Mouse (Mus musculus): ENCODE measurements around the gene Krt6a.
"Not testable (repeated sequence)": the region's sequence is repeated elsewhere in the genome, so short reads cannot be mapped to it uniquely, and the experiment has no call there.

The Krt6a gene

DNA sequence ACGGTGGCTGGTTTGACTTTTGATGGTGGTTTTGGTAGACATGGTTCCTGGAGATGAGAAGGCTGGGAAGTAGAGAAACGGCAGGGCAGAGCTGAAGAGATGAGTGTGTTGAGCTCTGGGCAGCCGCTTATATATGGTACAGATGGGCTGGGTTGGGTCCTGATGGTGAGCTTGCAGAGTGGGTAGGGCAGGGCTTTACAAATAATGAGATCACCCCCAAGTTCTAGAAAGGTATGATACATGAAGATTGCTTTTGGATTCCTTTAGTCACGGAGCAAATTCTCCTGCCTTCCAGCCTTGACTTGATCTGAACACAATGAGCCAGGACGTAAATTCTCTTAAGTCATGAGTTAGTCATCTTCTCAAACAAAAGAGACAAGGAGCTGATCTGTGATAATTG, at the start of gene Krt6a:
Krt6a (minus strand) TSS at position 101 of the 400 bp plus-strand sequence.
- DNase-seq (ENCODE audit: extremely low read depth, insufficient read length, low spot score) = no peak

DNA sequence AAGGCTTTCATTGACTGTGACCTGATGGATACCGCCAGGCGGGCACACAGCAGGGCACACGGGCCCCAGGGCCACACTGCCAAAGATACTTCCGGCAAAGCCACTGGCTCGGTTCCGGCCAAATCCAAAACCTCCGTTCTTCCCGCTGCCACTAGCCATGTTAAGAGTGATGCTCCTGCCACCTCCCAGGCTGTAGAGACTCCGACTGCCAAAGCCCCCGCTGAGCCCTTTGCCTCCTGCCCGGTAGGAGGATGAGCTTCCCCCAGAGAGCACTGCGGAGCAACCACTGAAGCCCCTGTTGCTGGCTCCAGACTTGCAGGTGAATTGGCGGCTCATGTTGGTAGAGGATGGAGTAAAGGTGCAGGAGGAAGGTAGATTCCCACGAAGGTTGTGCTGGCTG, 48.6 kb upstream of the Krt6a start, which contains the start of gene Krt71:
Krt71 (minus strand) TSS at position 399 of the 400 bp plus-strand sequence.
- no peak for DNase-seq (ENCODE audit: extremely low read depth, insufficient read length, low spot score)

DNA sequence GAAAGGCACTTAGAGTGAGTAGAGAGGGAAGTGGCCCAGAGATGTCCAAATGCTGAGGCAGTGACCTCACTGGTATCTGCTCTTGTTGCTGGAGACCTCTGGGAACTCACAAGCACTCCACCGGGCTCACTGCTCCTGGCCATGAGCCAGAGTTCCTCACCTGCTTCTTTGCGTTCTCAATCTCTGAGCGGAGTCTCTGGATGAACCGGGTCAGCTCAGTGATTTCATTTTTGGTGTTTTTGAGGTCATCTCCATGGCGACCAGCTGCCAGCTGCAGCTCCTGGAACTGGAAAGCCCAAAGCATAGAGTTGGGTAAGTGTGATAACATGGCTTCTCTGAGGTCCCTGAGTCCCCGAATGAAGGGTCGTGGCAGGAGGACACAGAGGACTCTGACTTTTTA, 43.7 kb upstream of the Krt6a start:
- no peak for DNase-seq (ENCODE audit: extremely low read depth, insufficient read length, low spot score)

- no peak for DNase-seq (ENCODE audit: extremely low read depth, insufficient read length, low spot score)
Measured at GRCm38 (mm10) chr15:101730653-101731052, 36.5 kb upstream of the Krt6a start.

GRCm38 (mm10) chr15:101724686-101725085, 30.6 kb upstream of the Krt6a start:
- no peak for DNase-seq (ENCODE audit: extremely low read depth, insufficient read length, low spot score)

DNA sequence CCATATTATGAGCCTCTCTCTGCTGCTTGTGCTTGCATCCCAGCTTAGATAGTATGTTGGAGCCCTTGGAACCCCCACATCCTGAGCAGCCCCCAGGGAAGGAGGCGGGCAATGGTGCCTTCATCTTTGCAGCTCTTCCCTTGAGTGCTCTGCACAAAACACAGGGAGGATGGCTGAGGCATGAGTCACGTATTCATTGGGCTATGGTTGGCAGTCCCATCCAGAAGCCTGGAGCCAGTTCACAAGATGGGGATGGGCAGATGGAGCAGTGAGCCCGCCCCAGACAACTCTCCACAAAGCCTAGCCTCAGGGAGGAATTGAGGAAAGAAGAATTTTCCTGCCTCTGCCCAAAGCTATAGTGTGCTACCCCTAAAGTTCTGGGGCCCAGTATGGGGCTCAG, 21.7 kb upstream of the Krt6a start:
- peak; percentile 60 for DNase-seq (ENCODE audit: extremely low read depth, insufficient read length, low spot score)

DNA sequence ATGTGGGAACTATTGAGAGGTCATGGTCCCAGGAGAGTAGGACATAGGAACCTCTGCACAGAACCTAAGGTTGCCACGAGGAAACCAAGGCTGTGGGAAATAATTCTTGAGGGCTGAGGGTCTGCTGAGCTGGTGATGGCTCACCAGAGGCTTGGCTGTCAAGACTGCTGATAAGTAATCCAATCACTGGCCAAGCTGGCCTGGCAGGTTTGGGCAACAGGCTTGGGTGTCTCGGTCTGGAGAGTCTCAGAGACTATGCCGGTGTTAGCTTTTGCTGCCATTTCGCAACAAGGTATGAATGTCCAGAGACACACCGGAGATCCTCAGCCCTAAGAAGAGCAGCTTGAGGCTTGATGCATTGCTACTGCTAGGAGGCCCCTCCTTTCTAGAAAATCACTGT, 20.2 kb upstream of the Krt6a start:
- no peak for DNase-seq (ENCODE audit: extremely low read depth, insufficient read length, low spot score)

GRCm38 (mm10) chr15:101713731-101714130, 19.6 kb upstream of the Krt6a start:
- DNase-seq (ENCODE audit: extremely low read depth, insufficient read length, low spot score) = no peak

GRCm38 (mm10) chr15:101712720-101713119, 18.6 kb upstream of the Krt6a start, which contains the start of gene Krt5:
Krt5 (minus strand) TSS chr15:101712898.
- no peak for DNase-seq (ENCODE audit: extremely low read depth, insufficient read length, low spot score)

GRCm38 (mm10) chr15:101708683-101709082, 14.6 kb upstream of the Krt6a start:
- no peak for DNase-seq (ENCODE audit: extremely low read depth, insufficient read length, low spot score)

DNA sequence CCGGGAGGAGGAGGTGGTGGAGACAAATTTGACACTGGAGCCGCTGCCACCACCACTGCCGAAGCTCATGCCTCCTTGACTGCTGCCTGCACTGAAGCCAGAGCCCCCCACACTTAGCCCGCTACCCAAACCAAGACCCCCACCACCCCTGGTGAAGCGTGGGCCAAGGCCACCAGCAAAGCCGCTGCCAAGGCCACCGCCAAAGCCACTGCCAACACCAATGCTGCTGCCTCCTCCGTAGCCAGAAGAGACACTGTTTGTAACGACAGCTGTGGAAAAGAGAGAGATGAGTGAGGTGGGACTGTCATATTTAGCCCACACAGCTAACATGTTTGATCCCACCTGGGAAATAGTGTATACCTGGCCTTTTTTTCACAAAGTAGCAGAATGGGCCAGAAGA, 13.3 kb upstream of the Krt6a start:
- no peak for DNase-seq (ENCODE audit: extremely low read depth, insufficient read length, low spot score)

- DNase-seq (ENCODE audit: extremely low read depth, insufficient read length, low spot score) = no peak
Measured at GRCm38 (mm10) chr15:101704066-101704465, 10.0 kb upstream of the Krt6a start.

- DNase-seq (ENCODE audit: extremely low read depth, insufficient read length, low spot score) = no peak
Measured at GRCm38 (mm10) chr15:101702380-101702779, 8.3 kb upstream of the Krt6a start.

DNA sequence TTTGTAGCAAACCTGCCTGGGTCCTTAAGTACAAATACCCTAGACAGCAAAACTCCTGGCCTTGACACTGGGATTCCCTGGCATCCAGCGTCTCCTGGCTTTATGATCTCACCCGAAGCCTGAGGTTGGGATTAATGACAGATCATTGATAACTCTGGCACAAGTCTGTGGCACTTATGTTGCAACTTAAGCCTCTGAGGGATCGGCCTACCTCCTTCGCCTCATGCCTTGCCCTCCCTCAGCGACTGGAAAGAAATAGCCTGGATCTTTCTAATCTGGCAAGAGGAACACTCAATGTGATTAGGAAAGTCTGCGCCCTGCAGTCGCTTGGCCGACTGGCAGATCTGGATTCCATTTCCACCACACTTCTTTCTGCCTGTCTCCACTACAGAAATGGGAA, 5.8 kb upstream of the Krt6a start:
- DNase-seq (ENCODE audit: extremely low read depth, insufficient read length, low spot score) = no peak

DNA sequence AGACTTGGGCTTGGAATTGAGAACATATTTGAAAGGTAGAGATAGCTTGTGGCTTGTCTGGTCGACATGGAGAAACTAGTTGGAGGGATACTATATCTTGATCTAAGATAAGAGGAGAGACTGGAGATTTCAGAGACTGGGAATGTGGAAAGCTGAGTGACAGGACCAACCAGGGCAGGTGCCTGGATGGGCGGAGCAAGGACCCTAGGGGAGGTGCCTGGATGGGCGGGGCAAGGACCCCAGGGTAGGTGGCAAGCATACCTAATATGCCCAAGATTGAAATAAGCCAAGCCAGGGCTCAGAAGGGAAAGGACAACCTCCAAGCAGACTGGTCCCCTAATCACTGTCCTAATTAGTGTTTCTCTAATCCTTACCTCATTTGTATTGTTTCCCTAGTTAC, 5.1 kb upstream of the Krt6a start:
- no peak for DNase-seq (ENCODE audit: extremely low read depth, insufficient read length, low spot score)

- DNase-seq (ENCODE audit: extremely low read depth, insufficient read length, low spot score) = no peak
Measured at GRCm38 (mm10) chr15:101697326-101698188, 3.5 kb upstream of the Krt6a start.

DNA sequence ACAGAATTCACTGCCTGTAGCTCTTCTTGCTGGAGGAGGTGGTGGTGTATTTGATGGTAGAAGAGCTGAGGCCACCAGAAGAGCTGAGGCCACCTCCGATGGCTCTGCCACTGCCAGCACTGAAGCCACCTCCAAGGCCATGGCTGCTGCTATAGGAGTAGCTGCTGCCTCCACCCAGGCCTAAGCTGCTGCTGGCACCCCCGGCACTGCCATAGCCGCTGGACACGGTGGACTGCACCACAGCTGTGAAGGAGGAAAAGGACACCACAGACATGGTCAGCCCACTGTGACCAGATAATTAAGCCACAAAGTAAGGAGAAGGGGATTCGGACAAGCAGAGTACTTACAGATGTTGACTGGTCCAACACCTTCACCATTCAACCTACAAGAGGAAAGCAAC, 3.6 kb downstream of the Krt6a start:
- not testable (repeated sequence) for DNase-seq (ENCODE audit: extremely low read depth, insufficient read length, low spot score)

- DNase-seq (ENCODE audit: extremely low read depth, insufficient read length, low spot score) = no peak
Measured at GRCm38 (mm10) chr15:101688161-101688560, 5.9 kb downstream of the Krt6a start.

- DNase-seq (ENCODE audit: extremely low read depth, insufficient read length, low spot score) = no peak
Measured at GRCm38 (mm10) chr15:101680187-101680586, 13.9 kb downstream of the Krt6a start, which contains the start of gene Krt6b. Krt6b (minus strand) TSS chr15:101680287.

DNA sequence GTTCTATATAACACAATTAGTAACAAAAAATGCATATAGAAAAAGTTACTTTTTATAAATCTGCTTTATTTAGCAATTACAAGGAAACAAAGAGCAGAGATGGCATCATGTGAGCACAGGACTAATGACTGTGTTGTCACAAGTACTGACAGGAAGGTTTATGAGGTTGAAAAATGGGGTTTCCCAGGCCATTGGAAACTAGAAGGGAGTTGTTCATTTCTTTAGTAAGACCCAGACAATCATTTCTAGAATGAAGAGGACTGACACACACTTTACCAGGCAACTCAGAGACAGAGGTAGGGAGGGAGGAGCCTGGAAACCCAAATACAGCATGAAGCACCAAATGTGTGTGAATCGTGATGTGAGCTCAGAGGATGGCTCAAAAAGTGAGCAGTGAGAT, 18.1 kb downstream of the Krt6a start:
- DNase-seq (ENCODE audit: extremely low read depth, insufficient read length, low spot score) = no peak

GRCm38 (mm10) chr15:101652736-101653265, 41.3 kb downstream of the Krt6a start:
- no peak for DNase-seq (ENCODE audit: extremely low read depth, insufficient read length, low spot score)

DNA sequence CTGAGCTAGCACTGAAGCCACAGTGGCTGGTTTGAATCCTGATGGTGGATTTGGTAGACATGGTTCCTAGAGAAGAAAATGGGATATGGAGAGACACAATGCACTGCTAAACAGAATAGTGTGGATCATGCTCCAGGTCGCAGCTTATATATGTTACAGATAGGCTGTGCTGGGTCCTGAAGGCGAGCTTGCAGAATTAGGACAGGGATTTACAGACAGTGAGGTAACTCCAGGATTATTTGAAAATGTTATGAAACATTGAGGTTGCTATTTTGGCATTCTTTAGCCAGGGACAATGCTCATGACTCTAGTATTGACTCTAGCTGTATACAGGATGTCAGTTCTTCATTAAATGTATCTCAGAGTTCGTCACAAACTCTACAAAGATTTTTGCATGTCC, 46.8 kb downstream of the Krt6a start, which contains the start of gene Gm5478:
Gm5478 (minus strand) TSS at position 101 of the 400 bp plus-strand sequence.
- DNase-seq (ENCODE audit: extremely low read depth, insufficient read length, low spot score) = no peak

All from 3134 (cell line).